Mouse (Mus musculus) gastrocnemius, postnatal 4 days (tissue): ENCODE data around the gene Tfpi. TPM values are rescaled to one million over a fixed set of nuclear protein-coding genes. Genes with fewer than 3 reads are reported as not detected.
"Not testable (repeated sequence)": the region's sequence is repeated elsewhere in the genome, so short reads cannot be mapped to it uniquely, and the experiment has no call there.

ENCODE experiments used
- DNase-seq, 2 experiments: peaks; one replicate each; pipeline ENCODE4 v3.0.0; 2021 to 2022; ENCODE audit warnings: low spot score in 2 of 2, mixed read lengths in 2 of 2
- total RNA-seq, 2 experiments: library from RNA; stranded (reverse); gene quantifications; 2 replicates each; pipeline ENCODE4 v1.2.3; 2021

The Tfpi gene
- total RNA-seq, 2 experiments from 2014 or later, result 18.4 to 19.9 TPM

DNA sequence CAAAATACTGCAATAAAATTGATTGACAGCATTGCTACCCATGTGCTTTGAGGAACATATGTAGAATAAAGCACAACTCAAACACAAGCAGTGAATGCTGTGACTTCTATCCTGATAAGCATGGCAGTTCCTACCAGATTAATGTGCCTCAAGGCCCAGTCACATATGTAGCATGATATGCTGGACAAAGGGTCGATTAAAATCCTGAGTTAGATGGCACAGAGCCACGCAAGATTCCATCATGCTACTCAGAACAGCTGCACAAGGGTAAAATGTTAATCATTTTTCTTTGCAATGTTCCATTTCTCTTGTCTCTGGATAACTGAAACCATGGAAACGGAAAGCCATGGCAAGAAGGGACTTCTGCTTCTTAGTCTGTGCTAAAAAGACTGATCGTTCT lies 80.0 kb downstream of the Tfpi start:
- no peak for DNase-seq

DNA sequence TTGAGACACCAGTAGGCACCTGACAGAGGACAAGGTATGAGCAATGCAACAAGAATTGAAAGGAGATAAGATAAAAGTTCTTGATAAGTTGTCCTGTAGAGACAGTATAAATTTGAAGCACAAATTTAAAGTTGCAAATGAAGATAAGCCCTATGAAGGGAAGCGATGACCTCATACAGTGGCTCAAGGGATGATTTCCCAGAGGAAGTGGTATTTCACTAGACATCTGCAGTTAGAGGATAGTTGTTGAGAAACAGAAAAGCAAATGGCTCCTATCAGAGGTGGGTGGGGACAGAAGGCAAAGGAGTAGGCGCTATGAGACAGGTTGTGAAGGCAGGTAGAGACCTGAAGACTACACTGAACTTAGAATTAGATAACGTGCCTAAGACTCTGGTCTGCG lies 83.3 kb downstream of the Tfpi start:
- DNase-seq, result no peak

DNA sequence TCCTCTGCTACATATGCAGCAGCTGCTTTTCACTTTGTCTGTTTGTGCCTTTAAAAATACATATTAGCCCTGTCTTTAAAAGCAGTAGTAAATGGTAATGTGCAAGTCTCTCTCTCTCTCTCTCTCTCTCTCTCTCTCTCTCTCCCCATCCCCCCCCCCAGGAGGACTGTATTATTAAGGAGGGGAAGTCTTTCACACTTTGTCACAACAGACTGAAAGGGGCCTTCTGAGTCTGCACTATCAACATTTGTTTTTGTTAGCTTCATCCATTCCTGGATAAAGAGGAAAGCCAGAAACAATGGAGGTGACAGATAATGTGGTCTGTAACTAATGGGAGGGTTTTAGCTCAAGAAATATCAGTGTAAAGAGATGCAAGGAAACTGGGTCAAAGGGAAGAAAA lies 87.5 kb downstream of the Tfpi start:
- no peak for DNase-seq

DNA sequence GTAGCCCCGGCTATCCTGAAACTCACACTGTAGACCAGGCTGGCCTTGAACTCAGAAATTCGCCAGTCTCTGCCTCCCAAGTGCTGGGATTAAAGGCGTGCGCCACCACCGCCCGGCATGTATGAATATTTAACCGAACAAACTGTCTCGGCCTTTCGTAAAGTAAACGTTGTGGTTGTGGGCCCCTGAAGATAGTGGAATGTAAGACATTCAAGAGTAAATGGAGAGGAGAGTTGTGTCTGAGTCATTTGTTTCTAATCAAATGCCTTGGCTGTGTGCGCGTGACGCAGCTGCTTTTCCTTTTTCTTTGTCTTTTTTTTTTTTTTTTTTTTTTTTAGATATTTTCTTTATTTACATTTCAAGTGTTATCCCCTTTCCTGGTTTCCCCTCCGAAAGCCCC lies 88.0 kb downstream of the Tfpi start:
- DNase-seq, result not testable (repeated sequence)

DNA sequence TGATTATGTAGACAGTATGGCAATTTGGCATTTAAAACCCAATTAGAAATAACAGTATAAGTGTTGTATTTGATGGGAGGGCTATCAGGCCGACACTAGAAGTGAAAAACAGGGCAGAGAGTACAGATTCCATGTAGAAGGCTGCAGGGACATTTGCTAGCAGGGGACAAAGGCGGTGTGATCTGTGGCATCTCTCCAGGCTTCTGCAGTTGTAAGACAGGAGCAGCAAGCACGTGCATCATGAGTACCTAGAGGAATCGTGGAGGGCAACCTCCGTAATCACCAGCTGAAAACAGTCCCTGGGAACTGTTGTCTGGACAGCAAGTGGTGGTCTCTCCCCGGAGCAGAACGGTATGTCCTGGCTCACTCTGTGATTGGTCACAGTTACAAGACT lies 88.6 kb downstream of the Tfpi start:
- no peak for DNase-seq

DNA sequence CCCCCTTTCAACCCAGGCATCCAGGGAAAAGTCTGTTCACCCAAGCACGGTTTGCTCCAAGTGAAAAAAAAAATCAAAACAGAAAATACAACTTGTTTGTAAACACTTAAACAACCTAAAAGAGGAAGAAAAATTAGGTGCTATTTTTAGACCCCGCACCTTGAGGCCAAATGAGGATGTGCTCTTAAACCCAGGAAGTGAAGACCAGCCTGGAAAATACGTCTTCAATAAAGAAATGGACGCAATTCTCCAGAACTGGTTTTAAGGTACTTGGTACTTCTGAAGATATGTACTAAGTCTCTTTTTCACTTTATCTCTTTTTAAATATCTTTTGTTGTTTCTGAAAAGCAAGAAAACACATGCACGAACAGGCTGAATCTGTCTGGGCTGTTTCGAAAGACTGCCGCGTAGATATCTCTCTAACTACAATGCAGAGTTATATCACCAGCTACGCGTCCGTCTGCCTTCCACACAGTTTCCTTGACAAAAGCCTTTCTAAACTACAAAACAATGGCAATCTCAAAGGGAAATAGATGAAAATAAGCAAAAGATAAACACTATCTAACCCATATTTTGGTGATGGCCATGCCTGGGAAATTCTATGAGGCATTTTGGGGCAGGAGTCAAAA lies 89.1 kb downstream of the Tfpi start:
- no peak for DNase-seq

DNA sequence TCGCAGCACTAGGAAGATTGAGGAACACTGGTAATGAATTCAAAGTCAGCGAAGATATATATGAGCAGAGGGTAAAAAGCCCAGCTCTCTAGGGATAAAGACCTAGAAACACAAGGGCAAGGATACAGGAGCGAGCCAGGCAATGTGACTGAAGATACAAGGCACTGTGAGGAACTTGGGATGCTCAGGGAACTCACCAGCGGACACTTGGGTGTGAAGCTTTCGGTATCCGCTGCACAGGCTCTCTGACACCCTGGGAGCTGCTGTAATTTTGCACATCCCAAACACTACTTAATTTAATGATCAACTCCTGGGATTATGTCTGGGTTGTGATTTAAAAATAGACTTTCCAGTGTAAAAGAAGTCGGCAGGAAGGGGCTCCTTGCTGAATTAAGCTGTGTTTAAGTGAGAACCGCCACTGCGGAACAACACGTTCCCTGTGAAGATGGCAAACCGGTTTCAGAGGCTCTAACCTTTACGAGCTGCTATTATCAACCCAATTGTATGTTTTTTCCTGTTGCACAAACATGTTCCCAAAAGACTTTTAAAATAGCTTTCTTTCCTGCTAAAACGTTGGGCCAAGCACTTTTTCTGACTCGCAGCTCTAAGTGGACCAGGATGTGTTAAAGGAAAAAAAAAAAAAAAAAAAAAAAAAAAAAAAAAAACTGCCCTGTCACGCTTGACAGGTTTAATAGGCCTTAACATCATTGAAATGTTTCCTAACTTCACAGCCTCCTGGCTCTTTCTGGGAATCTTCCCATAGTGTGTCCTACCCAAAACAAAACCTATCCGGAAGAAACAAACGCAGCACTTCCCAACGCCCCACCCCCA lies 89.8 kb downstream of the Tfpi start:
- no peak for DNase-seq

DNA sequence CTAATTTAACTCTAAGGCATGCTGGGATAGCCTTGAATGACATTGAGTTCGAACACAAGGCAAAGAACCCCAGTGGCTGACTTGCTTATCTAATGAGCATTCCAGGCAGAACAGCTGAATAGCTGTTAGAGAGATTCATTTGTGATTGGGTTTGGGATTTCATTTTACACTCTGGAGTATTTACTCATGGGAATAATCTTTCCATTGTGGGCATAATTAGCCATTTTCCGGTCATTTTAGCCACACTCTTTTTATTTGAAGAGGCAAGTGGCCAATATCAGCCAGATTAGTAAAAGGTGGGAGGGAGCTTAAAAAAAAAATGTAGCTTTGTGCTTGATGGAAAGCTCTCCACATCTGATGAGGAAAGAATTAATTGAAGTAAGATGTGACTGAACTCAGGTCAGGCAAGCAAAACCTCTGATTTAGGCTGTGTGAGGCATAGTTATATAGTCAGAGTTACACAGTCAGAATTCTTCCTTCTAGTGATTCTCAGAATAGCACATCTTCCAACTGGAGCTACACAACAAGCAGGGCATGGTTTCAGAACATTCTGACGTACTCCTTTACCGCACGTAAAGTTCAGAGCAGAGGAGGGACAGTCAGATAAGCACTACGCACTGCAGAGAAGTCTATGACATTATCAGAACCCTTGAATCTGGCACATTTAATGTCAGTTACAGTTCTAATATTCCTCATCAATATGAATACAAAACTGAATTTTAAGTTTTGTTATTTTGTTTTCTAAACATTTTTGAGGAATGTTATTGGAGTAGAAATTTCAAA lies 91.5 kb downstream of the Tfpi start:
- no peak for DNase-seq

DNA sequence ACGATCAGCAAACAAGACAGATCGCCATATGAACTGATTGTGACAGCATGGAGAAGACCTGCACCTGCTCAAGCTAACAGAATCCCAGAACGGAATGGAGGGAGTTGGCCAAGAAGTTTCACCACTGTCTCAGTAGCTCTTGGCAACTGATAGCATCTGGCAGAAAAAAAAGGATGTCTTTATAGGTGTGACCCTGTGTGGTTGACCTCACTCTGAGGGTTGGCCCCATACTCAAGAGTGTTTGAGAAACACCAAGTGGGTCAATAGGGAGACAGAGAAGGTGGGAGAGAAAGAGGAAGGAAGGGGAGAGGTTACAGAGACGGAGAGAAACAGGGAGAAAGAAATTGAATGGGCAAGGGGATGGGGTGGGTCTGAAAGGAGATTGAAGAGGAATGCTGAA lies 92.7 kb downstream of the Tfpi start:
- no peak for DNase-seq

Other genes with a start within 250 kb of the Tfpi start
- 10 to 100 TPM; 44.7 to 47.7 TPM for gene Calcrl, start 51.4 kb downstream of the Tfpi start, total RNA-seq
- gene Ctnnd1, start 174.0 kb upstream of the Tfpi start, total RNA-seq, result 10 to 100 TPM; 89.3 to 97.3 TPM
- gene Btbd18, start 182.3 kb upstream of the Tfpi start, total RNA-seq, result under 1 TPM in 1 of 2 experiments, not detected in 1; 0.08 TPM
- 10 to 100 TPM; 32.2 to 49.9 TPM for gene Selenoh, start 194.0 kb upstream of the Tfpi start, total RNA-seq
- gene Gm28635, start 201.3 kb upstream of the Tfpi start, total RNA-seq, result under 1 TPM; 0.08 to 0.76 TPM
- gene Med19, start 201.6 kb upstream of the Tfpi start, total RNA-seq, result 10 to 100 TPM; 17.8 to 19.3 TPM
- gene Tmx2, start 202.4 kb upstream of the Tfpi start, total RNA-seq, result 10 to 100 TPM; 46.6 to 48.5 TPM
- 10 to 100 TPM; 45.1 to 50.9 TPM for gene Zdhhc5, start 238.4 kb upstream of the Tfpi start, total RNA-seq